Mouse (Mus musculus): ENCODE results near the gene Rpl3. TPM values are rescaled to one million over a fixed set of nuclear protein-coding genes. Genes with fewer than 3 reads are reported as not detected.
"Not testable (repeated sequence)": the region's sequence is repeated elsewhere in the genome, so short reads cannot be mapped to it uniquely, and the experiment has no call there.

The Rpl3 gene
- total RNA-seq, 2 experiments from 2014 or later = 558 to 583 TPM

GRCm38 (mm10) chr15:80130689-80131088 lies 39.0 kb upstream of the Rpl3 start:
- no peak overlapping the region for H3K27ac ChIP-seq
- TF ChIP-seq CTCF (conservative IDR thresholded peaks at IDR 0.05) = no peak

DNA sequence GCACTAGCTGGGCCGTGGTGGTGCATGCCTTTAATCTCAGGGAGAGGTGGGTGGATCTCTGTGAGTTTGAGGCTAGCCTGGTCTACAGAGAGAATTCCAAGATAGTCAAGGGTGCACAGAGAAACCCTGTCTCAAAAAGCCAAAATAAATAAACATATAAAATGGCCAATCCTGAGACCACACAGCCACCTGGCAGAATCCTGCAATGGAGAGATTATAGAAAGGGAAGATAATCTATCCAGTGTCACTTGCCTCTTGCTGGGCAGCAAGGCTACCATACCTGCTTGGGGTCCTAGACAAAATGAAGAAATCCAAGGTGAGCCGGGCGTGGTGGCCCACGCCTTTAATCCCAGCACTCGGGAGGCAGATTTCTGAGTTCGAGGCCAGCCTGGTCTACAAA lies 38.3 kb upstream of the Rpl3 start:
- no peak for TF ChIP-seq CTCF (conservative IDR thresholded peaks at IDR 0.05)
- Histone ChIP-seq H3K27ac (no peak overlapping the region), H3K4me3 (no peak overlapping the region)
- no peak for DNase-seq (ENCODE audit: low spot score in 2 of 2)

More at GRCm38 (mm10) chr15:80130689-80131088, 39.0 kb upstream of the Rpl3 start:
- H3K4me3 ChIP-seq = no peak overlapping the region
- DNase-seq (ENCODE audit: low spot score in 2 of 2) = no peak

GRCm38 (mm10) chr15:80127191-80127590 lies 35.5 kb upstream of the Rpl3 start:
- DNase-seq (ENCODE audit: low spot score in 2 of 2) = no peak
- Histone ChIP-seq H3K27ac (no peak overlapping the region), H3K4me3 (no peak overlapping the region)
- peak; percentile 70 for TF ChIP-seq CTCF (conservative IDR thresholded peaks at IDR 0.05)

DNA sequence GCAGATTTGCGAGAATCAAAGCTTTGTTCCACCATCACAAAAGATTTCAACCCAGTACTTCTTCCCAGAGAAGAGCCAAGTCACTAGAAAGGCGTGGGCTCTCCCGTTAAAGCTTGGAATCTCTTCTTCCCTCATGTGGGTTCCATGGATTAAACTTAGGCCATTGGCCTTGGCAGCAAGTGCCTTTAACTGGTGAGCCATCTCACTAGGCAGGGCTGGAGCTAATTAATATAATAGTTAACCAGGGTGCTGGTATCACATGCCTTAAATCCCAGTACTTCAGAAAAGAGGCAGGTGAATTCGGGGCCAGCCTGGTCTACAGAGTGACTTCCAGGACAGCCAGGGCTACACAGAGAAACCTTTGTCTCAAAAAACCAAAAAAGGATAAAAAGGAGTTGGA lies 33.0 kb upstream of the Rpl3 start:
- no peak for TF ChIP-seq CTCF (conservative IDR thresholded peaks at IDR 0.05)
- Histone ChIP-seq H3K4me3 (no peak overlapping the region), H3K27ac (no peak overlapping the region)
- DNase-seq (ENCODE audit: low spot score in 2 of 2) = no peak

DNA sequence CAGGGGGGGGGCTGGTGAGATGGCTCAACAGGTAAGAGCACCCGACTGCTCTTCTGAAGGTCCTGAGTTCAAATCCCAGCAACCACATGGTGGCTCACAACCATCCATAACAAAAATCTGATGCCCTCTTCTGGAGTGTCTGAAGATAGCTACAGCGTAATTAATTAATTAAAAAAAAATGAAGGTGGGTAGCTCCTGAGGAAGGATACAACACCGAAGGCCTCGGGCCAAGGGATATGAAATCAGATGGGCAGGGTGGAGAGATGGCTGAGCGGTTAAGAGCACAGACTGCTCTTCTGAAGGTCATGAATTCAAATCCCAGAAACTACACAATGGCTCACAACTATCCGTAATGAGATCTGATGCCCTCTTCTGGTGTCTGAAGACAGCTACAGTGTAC lies 30.8 kb upstream of the Rpl3 start:
- not testable (repeated sequence) for H3K27ac ChIP-seq; H3K4me3 ChIP-seq; DNase-seq (ENCODE audit: low spot score in 2 of 2)
- 0 out of 2 replicates have a peak, but pooled peaks have one; percentile 26 for TF ChIP-seq CTCF (conservative IDR thresholded peaks at IDR 0.05)

- Histone ChIP-seq H3K4me3 (no peak overlapping the region), H3K27ac (no peak overlapping the region)
- DNase-seq (ENCODE audit: low spot score in 2 of 2) = no peak
These were observed 30.2 kb upstream of the Rpl3 start for GRCm38 (mm10) chr15:80121721-80122325.

GRCm38 (mm10) chr15:80119076-80119475 lies 27.4 kb upstream of the Rpl3 start:
- TF ChIP-seq CTCF (conservative IDR thresholded peaks at IDR 0.05) = no peak

More at GRCm38 (mm10) chr15:80121721-80122325, 30.2 kb upstream of the Rpl3 start:
- no peak for TF ChIP-seq CTCF (conservative IDR thresholded peaks at IDR 0.05)

GRCm38 (mm10) chr15:80117154-80117553 lies 25.5 kb upstream of the Rpl3 start:
- Histone ChIP-seq H3K4me3 (no peak overlapping the region), H3K27ac (no peak overlapping the region)
- no peak for DNase-seq (ENCODE audit: low spot score in 2 of 2)
- TF ChIP-seq CTCF (conservative IDR thresholded peaks at IDR 0.05) = no peak

More at GRCm38 (mm10) chr15:80119076-80119475, 27.4 kb upstream of the Rpl3 start:
- Histone ChIP-seq H3K27ac (no peak overlapping the region), H3K4me3 (no peak overlapping the region)
- DNase-seq (ENCODE audit: low spot score in 2 of 2) = no peak

DNA sequence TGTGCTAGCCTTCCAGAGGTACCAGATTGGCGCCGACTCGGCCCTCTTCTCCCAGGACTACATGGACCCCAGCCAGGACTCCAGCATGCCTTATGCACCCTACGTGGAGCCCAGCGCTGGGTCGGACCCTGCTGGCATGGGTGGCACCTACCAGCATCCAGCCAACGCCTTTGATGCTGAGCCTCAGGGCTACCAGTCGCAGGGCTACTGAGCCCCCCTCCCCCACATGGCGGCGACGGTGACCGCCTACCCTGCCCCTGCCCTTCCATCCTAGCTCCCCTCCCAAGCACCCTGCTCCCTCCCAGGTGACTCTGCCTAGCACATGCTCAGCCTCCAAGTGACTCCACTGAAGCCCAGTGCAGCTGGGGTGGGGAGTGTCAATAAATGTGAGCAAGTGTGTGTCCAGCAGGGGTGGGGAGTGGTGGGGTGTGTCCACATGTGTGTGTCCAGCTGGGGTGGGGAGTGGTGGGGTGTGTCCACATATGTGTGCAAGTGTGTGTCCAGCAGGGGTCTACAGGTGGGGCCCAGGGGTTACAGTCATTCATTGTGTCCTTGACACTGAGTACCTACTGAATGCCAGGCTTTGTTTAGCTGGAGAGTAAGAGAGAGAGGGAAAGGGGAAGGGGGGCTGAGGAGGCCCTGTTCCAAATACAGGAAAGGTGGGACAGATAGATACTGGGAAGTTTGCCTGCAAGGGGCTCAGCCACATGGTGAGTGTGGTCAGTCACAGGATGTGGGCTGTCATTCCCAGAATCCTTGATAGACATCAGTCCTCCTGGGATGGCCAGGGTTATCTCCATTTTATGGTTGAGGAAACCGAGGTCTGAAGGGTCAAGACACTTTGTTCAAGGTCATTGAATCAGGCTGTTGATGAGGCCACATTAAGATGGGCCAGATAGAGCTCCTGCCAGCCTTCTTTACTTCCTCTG lies 24.5 kb upstream of the Rpl3 start:
- H3K4me3 ChIP-seq = no peak overlapping the region
- no peak overlapping the region for H3K27ac ChIP-seq
- no peak for DNase-seq (ENCODE audit: low spot score in 2 of 2)
- TF ChIP-seq CTCF (conservative IDR thresholded peaks at IDR 0.05) = no peak

GRCm38 (mm10) chr15:80115256-80115655 lies 23.6 kb upstream of the Rpl3 start:
- TF ChIP-seq CTCF (conservative IDR thresholded peaks at IDR 0.05) = no peak
- no peak overlapping the region for H3K4me3 ChIP-seq
- no peak for DNase-seq (ENCODE audit: low spot score in 2 of 2)
- H3K27ac ChIP-seq = no peak overlapping the region

GRCm38 (mm10) chr15:80114414-80114813 lies 22.7 kb upstream of the Rpl3 start:
- no peak for DNase-seq (ENCODE audit: low spot score in 2 of 2)
- no peak for TF ChIP-seq CTCF (conservative IDR thresholded peaks at IDR 0.05)
- no peak overlapping the region for H3K27ac ChIP-seq
- no peak overlapping the region for H3K4me3 ChIP-seq

DNA sequence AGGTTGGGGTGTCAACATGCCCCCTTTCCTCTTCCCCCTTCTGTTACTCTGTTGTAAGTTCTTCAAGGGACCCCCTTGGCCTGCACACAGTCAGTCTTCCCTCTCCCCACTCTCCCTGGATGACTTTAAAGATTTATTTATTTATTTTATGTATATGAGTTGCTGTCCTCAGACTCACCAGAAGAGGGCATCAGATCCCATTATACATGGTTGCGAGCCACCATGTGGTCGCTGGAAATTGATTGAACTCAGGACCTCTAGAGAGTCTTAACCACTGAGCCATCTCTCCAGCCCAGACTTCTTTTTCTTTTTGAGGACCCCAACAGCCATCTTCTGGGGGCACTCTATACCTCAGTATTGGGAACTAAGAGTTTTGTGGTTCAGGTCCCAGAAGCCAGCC lies 20.8 kb upstream of the Rpl3 start:
- TF ChIP-seq CTCF (conservative IDR thresholded peaks at IDR 0.05) = peak; percentile 68
- no peak for DNase-seq (ENCODE audit: low spot score in 2 of 2)
- H3K27ac ChIP-seq = no peak overlapping the region
- H3K4me3 ChIP-seq = no peak overlapping the region

DNA sequence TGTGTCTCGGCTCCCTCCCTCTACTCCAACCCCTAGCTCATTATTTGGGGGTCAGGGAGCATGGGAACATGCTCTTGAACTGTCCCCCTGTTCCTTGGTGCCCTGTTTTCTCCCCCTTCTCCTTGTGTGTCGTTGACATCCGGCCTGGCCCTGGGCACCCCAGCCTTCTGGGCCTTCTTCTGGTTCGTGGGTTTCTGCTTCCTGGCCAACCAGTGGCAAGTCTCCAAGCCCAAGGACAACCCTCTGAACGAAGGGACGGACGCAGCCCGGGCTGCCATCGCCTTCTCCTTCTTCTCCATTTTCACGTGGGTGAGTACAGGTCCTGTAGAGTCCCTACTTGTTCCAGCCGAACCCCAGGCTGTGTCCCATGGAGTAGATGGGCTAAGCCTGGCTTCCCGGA lies 19.8 kb upstream of the Rpl3 start:
- Histone ChIP-seq H3K4me3 (no peak overlapping the region), H3K27ac (no peak overlapping the region)
- no peak for TF ChIP-seq CTCF (conservative IDR thresholded peaks at IDR 0.05)
- no peak for DNase-seq (ENCODE audit: low spot score in 2 of 2)

Data from layer of hippocampus, adult 2 months (tissue).